Mouse (Mus musculus) urinary bladder, adult 2 months (tissue): ENCODE results near the gene Lyrm7. TPM values are rescaled to one million over a fixed set of nuclear protein-coding genes. Genes with fewer than 3 reads are reported as not detected.

ENCODE experiments used
- DNase-seq: peaks from one replicate; pipeline ENCODE4 v3.0.0; 2022; ENCODE audit warnings: low spot score
- polyA plus RNA-seq: library from polyadenylated mRNA; depleted of rRNA; stranded (reverse); fragments of >200 nt; gene quantifications from 2 replicates; pipeline ENCODE4 v1.2.3, GENCODE M21; 2012

Gene Lyrm7
- polyA plus RNA-seq, 1 experiment, result 5.0 TPM

DNA sequence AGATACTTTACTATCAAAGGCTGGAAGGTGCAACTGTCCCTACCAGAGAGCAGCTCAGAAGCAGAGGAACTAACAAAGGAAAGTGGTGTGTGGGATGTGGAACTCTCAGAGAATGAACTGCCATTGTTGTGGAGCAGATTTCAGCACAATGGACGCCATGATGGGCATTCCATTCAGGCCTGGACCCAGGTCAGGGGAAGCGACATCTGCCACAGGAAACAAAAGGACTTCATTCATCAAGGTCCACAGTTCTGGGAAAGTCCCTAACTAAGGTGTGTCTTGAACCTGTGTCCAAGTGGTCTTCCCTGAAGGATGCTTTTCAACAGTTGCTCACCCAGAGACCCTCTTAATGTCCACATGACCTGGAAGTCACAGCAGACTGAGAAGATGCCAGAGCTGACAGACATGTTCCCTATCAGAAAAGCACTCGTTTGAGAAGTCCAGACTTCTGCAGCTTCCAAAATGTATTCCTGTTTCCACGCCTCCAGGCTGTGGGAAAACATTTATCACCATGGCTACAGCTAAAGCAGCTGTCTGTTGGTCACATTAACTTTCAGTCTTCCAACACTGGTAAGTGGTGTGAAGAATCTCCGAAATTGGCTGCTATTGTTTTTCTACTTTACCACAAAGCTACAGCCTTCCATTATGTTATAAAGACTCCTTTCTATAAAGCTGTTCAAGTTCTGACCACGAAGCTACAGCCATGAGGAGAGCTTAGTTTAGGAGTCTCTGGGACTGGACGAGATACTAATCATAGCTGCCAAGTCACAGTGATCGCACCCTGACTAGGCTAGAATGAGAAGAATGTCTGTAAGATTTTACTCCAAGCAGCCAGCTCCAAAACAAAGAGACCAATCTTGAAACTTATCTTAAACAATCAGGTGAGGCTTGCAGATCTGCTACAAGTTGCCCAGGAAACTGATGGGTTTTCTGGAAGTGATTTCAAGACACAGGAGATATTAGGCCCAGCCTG, 15.0 kb downstream of the Lyrm7 start:
- DNase-seq, result no peak

GRCm38 (mm10) chr11:54844959-54845358, 15.8 kb downstream of the Lyrm7 start:
- no peak for DNase-seq

DNA sequence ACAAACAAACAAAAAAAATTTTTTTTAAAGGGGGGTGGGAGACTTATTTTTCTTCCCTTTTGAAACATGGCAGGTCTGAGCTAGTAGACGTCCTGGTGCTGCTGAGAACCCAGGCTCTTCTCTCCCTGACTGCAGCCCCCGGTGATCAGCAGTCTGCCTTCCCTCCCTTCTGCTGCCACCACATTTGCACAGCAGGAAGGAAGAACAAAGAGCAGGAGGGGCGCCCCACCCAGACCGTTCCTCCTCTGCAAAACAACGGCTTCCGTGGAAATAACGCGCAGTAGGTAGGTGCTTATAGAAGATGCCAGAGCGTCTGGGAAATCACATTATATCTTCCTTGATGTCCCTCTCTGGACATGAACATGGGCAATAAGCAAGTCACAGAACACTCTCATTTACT, 16.3 kb downstream of the Lyrm7 start:
- no peak for DNase-seq

GRCm38 (mm10) chr11:54840891-54841290, 19.8 kb downstream of the Lyrm7 start:
- DNase-seq, result no peak

GRCm38 (mm10) chr11:54839696-54840095, 21.0 kb downstream of the Lyrm7 start:
- no peak for DNase-seq

DNA sequence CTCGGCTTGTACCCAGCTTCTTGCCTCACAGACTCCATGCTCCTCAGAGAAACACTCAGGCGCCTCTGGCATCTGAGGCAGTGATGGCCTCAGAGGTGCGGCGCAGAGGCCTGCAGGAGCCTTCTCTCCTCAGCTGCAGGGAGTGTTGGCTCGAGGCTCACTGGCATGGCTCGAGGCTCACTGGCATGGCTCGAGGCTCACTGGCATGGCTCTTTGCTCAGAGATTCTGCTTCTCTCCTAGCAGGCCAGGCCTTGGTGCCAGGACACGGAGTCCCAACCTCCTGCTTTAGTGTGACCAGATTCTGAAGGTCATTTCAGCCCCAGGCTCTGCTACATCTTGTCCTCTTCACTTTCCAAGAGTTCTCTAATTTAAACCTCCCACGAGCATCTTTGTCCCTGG, 24.6 kb downstream of the Lyrm7 start:
- peak; percentile 30 for DNase-seq

DNA sequence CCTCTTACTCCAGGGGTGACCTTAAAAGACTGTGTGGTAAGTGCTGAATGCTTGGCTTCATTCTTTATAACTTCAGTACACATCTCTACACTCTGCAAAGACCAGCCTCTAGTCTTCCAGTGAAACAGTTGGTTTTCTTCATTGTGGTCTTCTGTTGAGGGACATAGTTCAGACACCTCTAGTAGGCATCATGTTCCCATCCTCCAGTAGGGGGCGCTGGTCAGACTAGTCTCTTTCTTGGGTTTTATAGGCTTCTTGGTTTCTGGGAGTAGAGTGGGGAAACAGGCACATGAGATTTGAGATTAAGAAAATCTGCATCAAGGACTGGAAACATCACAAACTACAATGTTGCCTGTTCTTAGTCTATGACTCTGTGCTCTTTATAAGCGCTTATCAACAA, 26.1 kb downstream of the Lyrm7 start:
- no peak for DNase-seq

DNA sequence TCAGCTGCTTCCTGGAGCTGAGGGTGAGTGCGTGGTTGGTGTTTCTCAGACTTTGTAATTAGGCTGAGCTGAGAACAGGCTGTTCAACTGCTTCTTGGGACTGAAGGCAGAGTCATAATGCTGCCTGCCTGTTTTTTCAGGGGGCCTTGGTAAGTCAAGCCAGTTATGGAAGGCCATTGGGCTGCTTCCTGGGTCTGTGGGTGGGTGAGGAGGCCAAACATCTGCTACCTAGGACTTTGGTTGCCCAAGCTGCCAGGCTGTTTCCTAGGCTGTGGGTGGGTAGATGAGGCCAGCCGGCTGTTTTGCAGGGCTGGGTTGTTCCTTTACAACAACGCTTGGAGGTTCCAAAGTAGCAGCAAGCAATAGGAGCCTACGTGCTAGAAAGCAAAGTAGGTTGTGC, 26.9 kb downstream of the Lyrm7 start:
- no peak for DNase-seq

- no peak for DNase-seq
These were observed 33.9 kb downstream of the Lyrm7 start for GRCm38 (mm10) chr11:54826819-54827218.

DNA sequence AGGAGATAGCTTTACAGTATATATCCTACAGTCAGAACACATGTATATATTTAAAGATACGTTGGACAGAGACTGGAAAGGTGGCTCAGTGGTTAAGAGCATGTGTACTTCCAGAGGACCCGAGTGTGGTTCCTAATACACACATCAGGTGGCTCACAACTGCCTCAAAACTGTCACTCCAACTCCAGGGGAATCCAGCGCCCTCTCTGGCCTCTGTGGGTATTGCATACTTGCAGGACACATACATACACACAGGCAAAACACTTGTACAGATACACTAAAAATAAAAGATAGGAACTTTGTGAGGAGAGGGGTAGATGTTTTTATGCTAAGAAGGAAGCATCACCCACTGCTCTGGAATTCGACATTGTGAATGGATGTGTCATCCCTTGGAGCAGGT, 34.9 kb downstream of the Lyrm7 start:
- no peak for DNase-seq

DNA sequence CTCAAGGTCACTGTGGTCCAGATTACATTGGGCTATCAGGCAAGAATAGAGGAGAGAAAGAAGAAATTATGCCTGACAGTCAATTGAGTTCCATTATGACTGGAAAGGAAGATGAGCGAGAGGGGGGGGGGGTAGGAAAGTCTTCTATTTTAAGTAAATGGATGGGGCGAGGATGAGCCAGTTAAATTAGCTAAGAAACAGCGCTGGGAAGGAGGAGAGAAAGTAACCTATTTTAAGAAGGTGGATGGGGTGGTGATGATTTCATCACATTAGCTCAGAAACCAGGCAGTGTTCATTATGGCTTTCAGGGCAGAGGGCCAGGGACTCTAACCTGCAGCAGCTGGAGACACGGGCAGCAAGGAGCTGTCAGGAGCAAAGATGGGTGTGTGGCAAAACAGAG, 37.2 kb downstream of the Lyrm7 start:
- DNase-seq, result no peak

- no peak for DNase-seq
These were observed 41.2 kb downstream of the Lyrm7 start for GRCm38 (mm10) chr11:54819489-54819888.

GRCm38 (mm10) chr11:54817449-54817848, 43.3 kb downstream of the Lyrm7 start:
- DNase-seq, result no peak

DNA sequence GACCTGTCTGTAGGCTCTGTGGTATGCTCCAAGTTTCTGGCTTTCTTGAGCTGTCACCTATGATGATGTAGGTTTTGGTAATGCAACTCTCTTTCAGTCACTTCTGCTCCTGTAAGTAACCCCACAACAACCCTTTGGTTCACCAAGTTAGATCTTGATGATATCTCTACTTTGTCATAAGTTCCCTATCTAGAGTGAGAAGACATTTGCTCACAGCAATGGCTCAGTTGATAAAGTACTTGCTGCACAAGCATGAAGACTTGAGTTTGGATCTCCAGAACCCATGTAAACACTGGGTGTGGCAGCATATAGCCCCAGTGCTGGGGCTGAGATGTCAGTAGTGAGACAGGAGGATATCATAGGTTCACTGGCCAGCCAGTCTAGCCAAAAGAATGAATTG, 45.1 kb downstream of the Lyrm7 start:
- DNase-seq, result no peak

DNA sequence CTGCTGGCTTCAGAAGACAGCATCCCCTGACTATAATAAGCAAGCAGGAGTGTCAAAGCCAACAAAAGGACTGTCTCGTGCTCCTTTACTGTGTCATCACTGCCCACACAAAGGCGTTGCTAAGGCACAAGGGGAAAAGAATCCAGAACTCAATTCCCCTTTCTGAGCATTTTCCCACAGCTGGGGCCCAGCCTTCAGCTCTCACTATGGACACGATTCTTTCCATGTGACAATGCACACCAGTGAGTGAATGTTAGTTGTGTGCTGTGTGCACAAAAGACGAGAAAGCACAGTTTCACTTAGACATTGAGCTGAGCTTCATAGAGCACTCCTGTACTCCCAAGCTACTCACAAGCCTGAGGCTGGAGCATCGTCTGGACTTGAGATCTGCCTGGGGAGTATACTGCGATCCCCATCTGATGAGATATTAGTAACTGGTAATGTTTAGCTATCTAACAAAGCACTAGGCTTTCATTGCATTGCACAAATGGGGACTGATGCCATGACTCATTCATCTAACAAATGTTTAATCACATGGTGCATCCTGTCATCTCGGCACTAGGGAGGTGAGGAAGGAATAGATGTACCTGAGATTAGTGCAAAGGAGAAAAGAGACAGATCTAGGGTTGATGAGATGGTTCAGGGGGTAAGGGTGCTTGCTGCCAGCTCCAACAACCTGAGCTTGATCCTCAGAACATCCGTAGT, 47.8 kb downstream of the Lyrm7 start:
- DNase-seq, result no peak

GRCm38 (mm10) chr11:54812314-54812713, 48.4 kb downstream of the Lyrm7 start:
- DNase-seq, result no peak

DNA sequence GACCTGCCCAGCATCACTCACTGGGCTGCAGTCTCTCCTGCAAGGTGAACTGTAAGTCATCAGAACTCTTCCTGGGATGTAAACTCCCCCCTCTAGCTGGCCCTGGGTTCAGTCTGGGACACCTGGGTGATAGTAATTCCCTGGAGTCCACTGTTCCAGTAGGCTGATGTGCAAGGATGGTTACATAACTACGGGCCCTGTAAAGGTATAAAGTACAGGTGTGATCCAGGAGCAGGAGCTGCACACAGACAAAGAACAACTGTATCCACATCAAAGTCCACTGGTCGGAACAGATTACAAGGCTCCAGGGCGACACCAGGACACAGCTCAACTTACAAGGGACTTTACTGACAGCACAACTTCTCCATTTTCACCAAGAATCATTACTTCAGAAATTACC, 49.7 kb downstream of the Lyrm7 start:
- no peak for DNase-seq

DNA sequence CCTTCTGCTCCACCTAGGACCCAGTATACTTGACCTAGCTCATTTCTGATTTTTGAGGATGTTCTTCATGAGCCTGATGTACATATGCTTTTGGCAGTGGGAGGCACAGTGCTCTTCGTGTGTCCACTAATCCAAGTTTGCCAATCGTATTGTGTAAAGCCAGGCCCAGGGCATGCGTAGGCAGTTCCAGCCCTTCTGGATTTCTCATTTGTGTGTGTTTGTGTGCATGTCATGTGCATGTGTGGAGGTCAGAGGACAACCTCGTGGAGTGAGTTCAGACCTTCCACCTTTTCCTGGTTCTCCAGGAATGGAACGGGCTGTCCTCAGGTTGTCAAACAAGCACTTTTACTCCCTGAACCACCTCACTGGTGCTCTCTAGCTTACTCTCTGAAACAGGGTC, 51.1 kb downstream of the Lyrm7 start:
- no peak for DNase-seq

GRCm38 (mm10) chr11:54808177-54808576, 52.5 kb downstream of the Lyrm7 start:
- no peak for DNase-seq

- no peak for DNase-seq
These were observed 53.0 kb downstream of the Lyrm7 start for GRCm38 (mm10) chr11:54807669-54808068.

- no peak for DNase-seq
These were observed 53.8 kb downstream of the Lyrm7 start for GRCm38 (mm10) chr11:54806891-54807290.

GRCm38 (mm10) chr11:54805196-54805595, 55.5 kb downstream of the Lyrm7 start:
- no peak for DNase-seq

GRCm38 (mm10) chr11:54802621-54803020, 58.1 kb downstream of the Lyrm7 start:
- DNase-seq, result no peak
